Mouse (Mus musculus) urinary bladder, postnatal 10 days (tissue): ENCODE results near the gene Drc1.

Experiments used
- DNase-seq: peaks from one replicate; pipeline ENCODE4 v3.0.0; 2022; ENCODE audit warnings: low spot score

Gene Drc1

GRCm38 (mm10) chr5:30287106-30287882 lies 6.1 kb downstream of the Drc1 start:
- DNase-seq: no peak

GRCm38 (mm10) chr5:30340815-30341214 lies 59.6 kb downstream of the Drc1 start:
- no peak for DNase-seq

- DNase-seq: no peak
Measured at GRCm38 (mm10) chr5:30341601-30342365, 60.6 kb downstream of the Drc1 start.

GRCm38 (mm10) chr5:30342601-30343015 lies 61.4 kb downstream of the Drc1 start:
- DNase-seq: no peak

GRCm38 (mm10) chr5:30343107-30343506 lies 61.9 kb downstream of the Drc1 start:
- no peak for DNase-seq

GRCm38 (mm10) chr5:30343886-30344285 lies 62.7 kb downstream of the Drc1 start:
- DNase-seq: no peak

- DNase-seq: no peak
Measured at GRCm38 (mm10) chr5:30353605-30354004, 72.4 kb downstream of the Drc1 start.

GRCm38 (mm10) chr5:30355114-30355513 lies 73.9 kb downstream of the Drc1 start:
- DNase-seq: no peak

GRCm38 (mm10) chr5:30355559-30356159 lies 74.5 kb downstream of the Drc1 start:
- DNase-seq: no peak

GRCm38 (mm10) chr5:30356647-30357046 lies 75.5 kb downstream of the Drc1 start:
- no peak for DNase-seq

- DNase-seq: no peak
Measured at GRCm38 (mm10) chr5:30358436-30359099, 77.4 kb downstream of the Drc1 start.

- no peak for DNase-seq
Measured at GRCm38 (mm10) chr5:30367405-30367804, 86.2 kb downstream of the Drc1 start.

- no peak for DNase-seq
Measured at GRCm38 (mm10) chr5:30369426-30369825, 88.2 kb downstream of the Drc1 start.

- no peak for DNase-seq
Measured at GRCm38 (mm10) chr5:30382876-30383275, 101.7 kb downstream of the Drc1 start.

- DNase-seq: no peak
Measured at GRCm38 (mm10) chr5:30387726-30388125, 106.5 kb downstream of the Drc1 start.

GRCm38 (mm10) chr5:30389836-30390235 lies 108.6 kb downstream of the Drc1 start:
- no peak for DNase-seq

- DNase-seq: no peak
Measured at GRCm38 (mm10) chr5:30391473-30391872, 110.3 kb downstream of the Drc1 start.

GRCm38 (mm10) chr5:30400521-30400920 lies 119.3 kb downstream of the Drc1 start:
- DNase-seq: no peak

- no peak for DNase-seq
Measured at GRCm38 (mm10) chr5:30401165-30401564, 120.0 kb downstream of the Drc1 start.

GRCm38 (mm10) chr5:30406876-30407275 lies 125.7 kb downstream of the Drc1 start:
- no peak for DNase-seq

- no peak for DNase-seq
Measured at GRCm38 (mm10) chr5:30411524-30411923, 130.3 kb downstream of the Drc1 start.

- no peak for DNase-seq
Measured at GRCm38 (mm10) chr5:30415381-30415780, 134.2 kb downstream of the Drc1 start.
